Mouse (Mus musculus) ES-Bruce4 (cell line): ENCODE results near the gene Nck2. TPM values are rescaled to one million over a fixed set of nuclear protein-coding genes. Genes with fewer than 3 reads are reported as not detected.

Experiments
- H3K27ac ChIP-seq: 2 replicates; pipeline ENCODE4 v1.5.1; 2012; ENCODE audit warnings: low read length, inconsistent platforms; ENCODE audit not compliant: insufficient read depth
- H3K27me3 ChIP-seq: 2 replicates; pipeline ENCODE4 v1.6.1; 2012; ENCODE audit warnings: mild to moderate bottlenecking, low read length, inconsistent platforms; ENCODE audit not compliant: control insufficient read depth, poor library complexity, insufficient read depth, severe bottlenecking
- H3K36me3 ChIP-seq: 2 replicates; pipeline ENCODE4 v1.6.1; 2012; ENCODE audit warnings: inconsistent platforms, mild to moderate bottlenecking, low read length, moderate library complexity; ENCODE audit not compliant: control insufficient read depth, poor library complexity, insufficient read depth, severe bottlenecking
- H3K4me1 ChIP-seq: one replicate; pipeline ENCODE4 v1.8.1; 2011; ENCODE audit warnings: low read length; ENCODE audit not compliant: control insufficient read depth, insufficient read depth
- H3K4me3 ChIP-seq: 2 replicates; pipeline ENCODE4 v1.5.1; 2011; ENCODE audit warnings: low read depth, mild to moderate bottlenecking, low read length
- H3K9ac ChIP-seq: 2 replicates; pipeline ENCODE4 v1.6.1; 2012; ENCODE audit warnings: low read depth, mild to moderate bottlenecking, inconsistent platforms; ENCODE audit not compliant: poor library complexity, severe bottlenecking
- H3K9me3 ChIP-seq: replicated peaks from 2 replicates; pipeline ENCODE4 v1.6.1; 2012; ENCODE audit warnings: mild to moderate bottlenecking, low read length, inconsistent platforms; ENCODE audit not compliant: control insufficient read depth, poor library complexity, insufficient read depth, severe bottlenecking
- CTCF ChIP-seq: IDR thresholded peaks from one replicate; pipeline ENCODE4 v1.8.1; 2011; ENCODE audit warnings: low read depth, low read length
- EP300 ChIP-seq: IDR thresholded peaks from 2 replicates; pipeline ENCODE4 v1.6.1; 2011; ENCODE audit warnings: low read depth, low read length; ENCODE audit not compliant: insufficient read depth
- POLR2A ChIP-seq: IDR thresholded peaks from one replicate; pipeline ENCODE4 v1.8.1; 2011; ENCODE audit warnings: low read length; ENCODE audit not compliant: insufficient read depth
- polyA plus RNA-seq: library from polyadenylated mRNA; stranded (reverse); fragments of >200 nt; gene quantifications from 2 replicates; pipeline ENCODE4 v1.2.4, GENCODE M21; 2011; ENCODE audit warnings: low read depth; ENCODE audit not compliant: missing spikeins, insufficient read depth, insufficient read length

Gene Nck2
- polyA plus RNA-seq, 1 experiment = 21.2 TPM

- H3K27me3 ChIP-seq = no peaks in the 10 kb centered on the region
- no peaks in the 10 kb centered on the region for H3K9me3 ChIP-seq
- peaks cover 2% of the 10 kb centered on the region for H3K4me1 ChIP-seq
- H3K27ac ChIP-seq = no peak overlapping the region
- TF ChIP-seq EP300 = no peak
- no peaks in the 10 kb centered on the region for H3K36me3 ChIP-seq
- no peak overlapping the region for H3K4me3 ChIP-seq
- no peak overlapping the region for H3K9ac ChIP-seq
These were observed 48.5 kb downstream of the Nck2 start for GRCm38 (mm10) chr1:43492803-43493437.

GRCm38 (mm10) chr1:43496051-43496450 lies 51.7 kb downstream of the Nck2 start:
- Histone ChIP-seq H3K9me3 (no peaks in the 10 kb centered on the region), H3K4me1 (peaks cover 2% of the 10 kb centered on the region), H3K36me3 (no peaks in the 10 kb centered on the region), H3K4me3 (no peak overlapping the region), H3K9ac (no peak overlapping the region), H3K27ac (no peak overlapping the region), H3K27me3 (no peaks in the 10 kb centered on the region)
- TF ChIP-seq CTCF = no peak
- TF ChIP-seq EP300 = no peak
- no peak for TF ChIP-seq POLR2A

- no peak overlapping the region for H3K27ac ChIP-seq
- peaks cover 2% of the 10 kb centered on the region for H3K4me1 ChIP-seq
- no peak overlapping the region for H3K9ac ChIP-seq
- no peaks in the 10 kb centered on the region for H3K36me3 ChIP-seq
- no peak overlapping the region for H3K4me3 ChIP-seq
- H3K27me3 ChIP-seq = no peaks in the 10 kb centered on the region
- no peaks in the 10 kb centered on the region for H3K9me3 ChIP-seq
- TF ChIP-seq POLR2A = no peak
- TF ChIP-seq CTCF = no peak
- no peak for TF ChIP-seq EP300
These were observed 52.6 kb downstream of the Nck2 start for GRCm38 (mm10) chr1:43496993-43497392.

GRCm38 (mm10) chr1:43497951-43498350 lies 53.6 kb downstream of the Nck2 start:
- no peaks in the 10 kb centered on the region for H3K27me3 ChIP-seq
- peaks cover 2% of the 10 kb centered on the region for H3K4me1 ChIP-seq
- H3K36me3 ChIP-seq = no peaks in the 10 kb centered on the region
- no peak for TF ChIP-seq EP300
- TF ChIP-seq CTCF = no peak
- TF ChIP-seq POLR2A = no peak
- no peak overlapping the region for H3K9ac ChIP-seq
- no peak overlapping the region for H3K4me3 ChIP-seq
- no peak overlapping the region for H3K27ac ChIP-seq
- no peaks in the 10 kb centered on the region for H3K9me3 ChIP-seq

- H3K4me3 ChIP-seq = no peak overlapping the region
- H3K36me3 ChIP-seq = no peaks in the 10 kb centered on the region
- no peak overlapping the region for H3K27ac ChIP-seq
- peaks cover 2% of the 10 kb centered on the region for H3K4me1 ChIP-seq
- TF ChIP-seq CTCF (no peak), POLR2A (no peak), EP300 (no peak)
- H3K9ac ChIP-seq = no peak overlapping the region
- H3K9me3 ChIP-seq = no peaks in the 10 kb centered on the region
- H3K27me3 ChIP-seq = no peaks in the 10 kb centered on the region
These were observed 55.7 kb downstream of the Nck2 start for GRCm38 (mm10) chr1:43500121-43500520.

GRCm38 (mm10) chr1:43501143-43501919 lies 57.0 kb downstream of the Nck2 start:
- TF ChIP-seq EP300 = no peak
- TF ChIP-seq POLR2A = no peak
- no peak for TF ChIP-seq CTCF

More at GRCm38 (mm10) chr1:43501143-43501919, 57.0 kb downstream of the Nck2 start:
- Histone ChIP-seq H3K36me3 (no peaks in the 10 kb centered on the region), H3K9me3 (no peaks in the 10 kb centered on the region), H3K27me3 (no peaks in the 10 kb centered on the region), H3K9ac (no peak overlapping the region), H3K4me3 (no peak overlapping the region), H3K27ac (no peak overlapping the region), H3K4me1 (peaks cover 2% of the 10 kb centered on the region)
